Mouse (Mus musculus) testis, postnatal 10 days (tissue): Measurements from ENCODE around the gene Gm15056.

Source experiments
- DNase-seq: peaks from one replicate; pipeline ENCODE4 v3.0.0; 2021; ENCODE audit warnings: low spot score

The Gm15056 gene

DNA sequence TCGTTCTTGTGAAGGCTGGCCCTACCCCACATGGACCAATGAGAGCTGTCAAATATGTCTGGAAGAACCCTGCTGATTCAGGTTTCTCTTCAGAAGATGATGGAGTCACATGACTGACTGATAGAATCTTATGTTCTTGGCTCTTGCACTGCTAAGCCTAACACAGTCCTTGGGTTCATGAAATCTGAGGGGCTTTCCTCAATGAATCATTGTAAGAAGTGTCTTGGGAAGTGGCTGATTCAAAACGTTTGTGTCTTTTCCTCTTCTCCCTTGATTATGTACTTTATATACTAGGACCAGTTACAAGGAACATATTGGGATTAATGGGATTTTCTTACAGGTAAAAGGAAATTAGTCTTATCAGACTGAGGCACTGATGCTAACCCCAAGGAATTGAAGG, at the start of gene Gm15056:
Gm15056 (minus strand) TSS at position 101 of the 400 bp plus-strand sequence.
- no peak for DNase-seq

DNA sequence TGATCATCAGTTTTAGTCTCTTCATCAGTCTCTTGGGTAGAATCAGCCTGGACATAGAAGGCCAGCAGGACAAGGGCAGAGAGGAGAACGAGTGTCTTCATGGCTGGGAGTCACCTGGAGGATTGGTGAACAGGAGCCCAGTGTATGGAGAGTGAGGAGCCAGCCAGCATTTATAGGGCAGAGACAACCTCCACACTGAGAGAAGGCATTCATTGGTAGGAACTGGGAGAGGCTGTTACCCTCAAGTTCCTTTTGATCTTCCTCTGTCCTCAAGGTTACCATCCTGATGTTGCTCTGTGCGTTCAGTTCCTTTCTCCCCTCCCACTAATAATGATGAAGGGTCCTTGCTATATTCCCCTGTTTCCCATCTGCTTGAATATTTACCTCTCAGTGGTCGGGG, 42.2 kb upstream of the Gm15056 start, which contains the start of gene AY761185:
AY761185 (minus strand) TSS at position 101 of the 400 bp plus-strand sequence.
- no peak for DNase-seq

DNA sequence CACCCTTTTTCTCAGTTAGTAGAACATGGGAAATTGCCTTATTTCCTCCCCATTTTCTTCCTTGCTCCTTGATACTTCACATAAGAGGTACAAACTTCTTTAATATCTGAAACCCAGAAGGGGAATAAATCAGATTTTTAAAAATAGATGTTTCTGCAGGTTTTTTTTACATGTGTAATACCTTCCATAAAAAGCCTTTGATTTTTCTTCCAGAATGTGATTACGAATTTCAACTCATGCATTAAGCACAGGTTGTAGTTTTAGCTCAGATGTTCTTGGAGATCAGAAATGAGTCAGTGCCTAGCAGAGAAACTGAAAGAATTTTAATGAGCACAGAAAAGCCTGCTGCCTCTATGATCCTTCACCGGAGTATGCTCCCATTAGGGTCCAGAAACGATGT, 19.5 kb upstream of the Gm15056 start, which contains the start of gene Gm6040:
Gm6040 (minus strand) TSS at position 101 of the 400 bp plus-strand sequence.
- no peak for DNase-seq

DNA sequence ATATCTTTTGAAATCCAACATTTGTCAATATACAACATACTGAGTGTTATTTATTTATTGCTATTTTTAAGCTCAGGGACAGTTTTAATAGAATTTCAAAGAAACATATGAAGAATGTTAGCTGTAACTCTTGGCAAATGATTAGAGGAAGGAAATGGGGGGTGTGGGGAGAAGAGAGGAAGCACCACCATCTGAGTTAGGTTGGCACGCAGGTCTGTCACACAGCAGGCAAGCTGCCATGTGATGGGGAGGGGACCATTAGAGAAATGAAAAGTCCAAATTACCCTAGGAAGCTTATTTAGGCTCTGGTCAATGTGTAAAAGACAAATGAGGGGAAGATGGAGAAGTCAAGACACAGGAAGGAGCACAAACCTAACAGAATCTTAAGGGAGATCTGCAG, 9.9 kb upstream of the Gm15056 start:
- DNase-seq = no peak

DNA sequence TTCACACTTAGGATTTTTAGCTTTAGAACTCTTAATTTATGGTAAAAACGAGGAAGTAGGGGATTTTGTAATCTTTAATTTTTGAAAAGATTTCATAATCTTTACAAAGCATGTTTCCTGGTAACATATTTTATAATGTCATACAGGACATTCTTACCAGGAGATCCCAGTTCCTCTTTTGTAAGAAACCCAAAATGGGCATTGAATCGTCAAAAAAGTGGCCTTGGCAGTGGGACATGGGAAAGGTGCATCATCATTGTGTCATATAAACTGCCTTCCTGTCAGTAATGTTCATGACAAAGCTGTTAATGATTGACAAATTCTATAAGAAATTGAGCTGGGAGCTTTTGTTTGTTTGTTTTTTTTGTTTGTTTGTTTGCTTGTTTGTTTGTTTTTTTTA, 5.8 kb upstream of the Gm15056 start:
- DNase-seq = no peak

DNA sequence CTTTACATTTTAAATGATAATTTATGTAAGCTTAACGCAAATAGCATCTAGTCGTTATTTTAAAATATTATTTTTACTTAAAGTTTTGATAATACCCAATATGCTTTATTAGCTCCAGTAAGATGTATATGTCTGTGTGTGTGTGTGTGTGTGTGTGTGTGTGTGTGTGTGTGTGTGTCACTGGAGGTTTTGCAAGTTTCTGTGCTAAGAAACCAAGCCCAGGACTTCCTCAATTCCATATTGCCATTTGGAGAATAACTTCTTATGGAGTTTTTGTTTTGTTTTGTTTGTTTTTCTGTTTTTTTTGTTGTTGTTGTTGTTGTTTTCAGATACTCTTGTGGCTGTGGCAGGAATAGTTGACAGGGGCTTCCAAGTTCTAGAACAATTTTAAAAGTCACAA, 4.7 kb upstream of the Gm15056 start:
- no peak for DNase-seq

DNA sequence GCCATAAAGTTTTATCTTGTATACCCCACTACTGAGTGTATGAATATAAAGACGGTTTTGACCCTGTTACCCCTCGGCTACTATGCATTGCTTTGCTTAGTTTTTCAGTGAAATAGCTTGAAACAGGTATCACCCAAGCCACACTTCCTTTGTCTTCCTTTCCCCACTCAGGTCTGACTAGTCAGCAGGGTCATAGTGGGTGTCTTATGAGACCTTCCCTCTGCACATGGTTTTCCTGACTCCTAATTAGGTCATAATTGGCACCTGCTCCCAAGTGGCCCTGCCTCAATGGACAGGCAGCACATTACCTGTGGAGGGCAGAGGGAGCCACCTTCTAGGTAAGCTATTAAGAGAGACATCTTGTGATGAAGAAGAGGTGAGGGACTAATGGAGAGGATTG, 10.1 kb downstream of the Gm15056 start, which contains the start of gene Defb33:
Defb33 (plus strand) TSS at position 301 of the 400 bp plus-strand sequence.
- no peak for DNase-seq

DNA sequence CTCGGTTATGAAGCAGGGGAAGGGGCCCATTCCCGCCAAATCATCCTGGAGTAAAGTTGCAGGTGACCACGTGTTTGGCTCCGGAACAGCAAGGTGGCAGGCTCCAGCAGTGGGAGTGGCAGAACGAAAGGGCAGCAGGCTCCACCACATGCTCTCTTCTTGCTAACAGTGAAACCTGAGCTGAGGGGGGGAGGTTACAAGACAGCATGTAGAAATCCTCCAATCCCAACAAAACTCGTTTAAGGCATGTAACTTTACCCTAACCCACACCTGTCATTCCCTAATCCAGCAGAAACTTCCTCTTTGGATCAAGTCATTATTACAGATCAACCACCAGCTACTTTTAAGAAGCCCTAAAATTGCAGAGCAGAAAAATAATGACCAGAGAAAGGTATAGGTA, 27.8 kb downstream of the Gm15056 start:
- no peak for DNase-seq
